Mouse (Mus musculus) ES-Bruce4 (cell line): Measurements from ENCODE around the gene Depdc5. TPM values are rescaled to one million over a fixed set of nuclear protein-coding genes. Genes with fewer than 3 reads are reported as not detected.
"Not testable (repeated sequence)": the region's sequence is repeated elsewhere in the genome, so short reads cannot be mapped to it uniquely, and the experiment has no call there.

Experiments
- H3K27ac ChIP-seq: 2 replicates; pipeline ENCODE4 v1.5.1; 2012; ENCODE audit warnings: low read length, inconsistent platforms; ENCODE audit not compliant: insufficient read depth
- H3K27me3 ChIP-seq: 2 replicates; pipeline ENCODE4 v1.6.1; 2012; ENCODE audit warnings: mild to moderate bottlenecking, low read length, inconsistent platforms; ENCODE audit not compliant: control insufficient read depth, poor library complexity, insufficient read depth, severe bottlenecking
- H3K36me3 ChIP-seq: 2 replicates; pipeline ENCODE4 v1.6.1; 2012; ENCODE audit warnings: inconsistent platforms, mild to moderate bottlenecking, low read length, moderate library complexity; ENCODE audit not compliant: control insufficient read depth, poor library complexity, insufficient read depth, severe bottlenecking
- H3K4me1 ChIP-seq: one replicate; pipeline ENCODE4 v1.8.1; 2011; ENCODE audit warnings: low read length; ENCODE audit not compliant: control insufficient read depth, insufficient read depth
- H3K4me3 ChIP-seq: 2 replicates; pipeline ENCODE4 v1.5.1; 2011; ENCODE audit warnings: low read depth, mild to moderate bottlenecking, low read length
- H3K9ac ChIP-seq: 2 replicates; pipeline ENCODE4 v1.6.1; 2012; ENCODE audit warnings: low read depth, mild to moderate bottlenecking, inconsistent platforms; ENCODE audit not compliant: poor library complexity, severe bottlenecking
- H3K9me3 ChIP-seq: replicated peaks from 2 replicates; pipeline ENCODE4 v1.6.1; 2012; ENCODE audit warnings: mild to moderate bottlenecking, low read length, inconsistent platforms; ENCODE audit not compliant: control insufficient read depth, poor library complexity, insufficient read depth, severe bottlenecking
- CTCF ChIP-seq: IDR thresholded peaks from one replicate; pipeline ENCODE4 v1.8.1; 2011; ENCODE audit warnings: low read depth, low read length
- EP300 ChIP-seq: IDR thresholded peaks from 2 replicates; pipeline ENCODE4 v1.6.1; 2011; ENCODE audit warnings: low read depth, low read length; ENCODE audit not compliant: insufficient read depth
- POLR2A ChIP-seq: IDR thresholded peaks from one replicate; pipeline ENCODE4 v1.8.1; 2011; ENCODE audit warnings: low read length; ENCODE audit not compliant: insufficient read depth
- polyA plus RNA-seq: library from polyadenylated mRNA; stranded (reverse); fragments of >200 nt; gene quantifications from 2 replicates; pipeline ENCODE4 v1.2.4, GENCODE M21; 2011; ENCODE audit warnings: low read depth; ENCODE audit not compliant: missing spikeins, insufficient read depth, insufficient read length

Gene Depdc5
- 46.6 and 60.5 TPM in 2 replicates for polyA plus RNA-seq

GRCm38 (mm10) chr5:32863253-32864228, at the start of gene Depdc5:
Depdc5 (plus strand) TSS chr5:32863701.
- no peaks in the 10 kb centered on the region for H3K27me3 ChIP-seq
- H3K36me3 ChIP-seq = peaks cover 23% of the 10 kb centered on the region
- peak within 1 kb of the TSS; percentile 94 for H3K27ac ChIP-seq
- TF ChIP-seq POLR2A (peak; percentile 54), CTCF (no peak)
- H3K4me3 ChIP-seq = peak within 1 kb of the TSS; percentile 90
- no peaks in the 10 kb centered on the region for H3K9me3 ChIP-seq
- H3K4me1 ChIP-seq = peaks cover 3% of the 10 kb centered on the region
- peak within 1 kb of the TSS; percentile 85 for H3K9ac ChIP-seq

- H3K9me3 ChIP-seq = no peaks in the 10 kb centered on the region
- no peak overlapping the region for H3K4me3 ChIP-seq
- H3K4me1 ChIP-seq = no peaks in the 10 kb centered on the region
- TF ChIP-seq POLR2A (no peak), CTCF (no peak), EP300 (no peak)
- H3K27me3 ChIP-seq = no peaks in the 10 kb centered on the region
- H3K36me3 ChIP-seq = peaks cover 36% of the 10 kb centered on the region
- H3K27ac ChIP-seq = no peak overlapping the region
- no peak overlapping the region for H3K9ac ChIP-seq
These were observed 48.1 kb upstream of the Depdc5 start for GRCm38 (mm10) chr5:32815396-32815795.

DNA sequence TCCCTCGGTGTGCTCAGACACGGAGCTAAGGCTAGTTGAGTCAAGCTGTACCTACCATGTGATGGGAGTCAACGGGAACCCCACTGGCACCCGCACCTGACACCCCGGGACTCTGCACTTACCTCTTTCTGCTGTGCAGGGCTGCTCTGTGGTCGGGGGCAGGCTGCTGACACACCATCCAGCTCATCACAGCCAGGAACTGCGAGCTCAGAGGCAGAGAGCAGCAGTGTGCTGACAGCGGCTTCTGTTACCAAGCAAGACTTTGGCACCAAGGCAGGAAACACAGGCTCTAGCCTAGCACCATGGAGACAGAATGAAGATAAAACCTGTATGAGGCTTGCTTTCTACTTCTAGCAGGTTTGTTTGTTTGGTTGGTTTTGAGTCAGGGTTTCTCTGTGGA, 43.0 kb upstream of the Depdc5 start:
- Histone ChIP-seq H3K27ac (no peak overlapping the region), H3K36me3 (peaks cover 36% of the 10 kb centered on the region), H3K4me1 (no peaks in the 10 kb centered on the region), H3K9ac (no peak overlapping the region), H3K9me3 (no peaks in the 10 kb centered on the region), H3K4me3 (no peak overlapping the region), H3K27me3 (no peaks in the 10 kb centered on the region)
- TF ChIP-seq EP300 = no peak
- no peak for TF ChIP-seq POLR2A
- TF ChIP-seq CTCF = no peak

- TF ChIP-seq CTCF = no peak
- H3K9me3 ChIP-seq = no peaks in the 10 kb centered on the region
- no peak within 1 kb of the TSS for H3K9ac ChIP-seq
- no peak within 1 kb of the TSS for H3K4me3 ChIP-seq
- no peak within 1 kb of the TSS for H3K27ac ChIP-seq
- peaks cover 42% of the 10 kb centered on the region for H3K36me3 ChIP-seq
- H3K27me3 ChIP-seq = no peaks in the 10 kb centered on the region
- no peaks in the 10 kb centered on the region for H3K4me1 ChIP-seq
These were observed 36.5 kb upstream of the Depdc5 start, which contains the start of gene Gm20671 for GRCm38 (mm10) chr5:32827009-32827408. Gm20671 (minus strand) TSS chr5:32827109.

DNA sequence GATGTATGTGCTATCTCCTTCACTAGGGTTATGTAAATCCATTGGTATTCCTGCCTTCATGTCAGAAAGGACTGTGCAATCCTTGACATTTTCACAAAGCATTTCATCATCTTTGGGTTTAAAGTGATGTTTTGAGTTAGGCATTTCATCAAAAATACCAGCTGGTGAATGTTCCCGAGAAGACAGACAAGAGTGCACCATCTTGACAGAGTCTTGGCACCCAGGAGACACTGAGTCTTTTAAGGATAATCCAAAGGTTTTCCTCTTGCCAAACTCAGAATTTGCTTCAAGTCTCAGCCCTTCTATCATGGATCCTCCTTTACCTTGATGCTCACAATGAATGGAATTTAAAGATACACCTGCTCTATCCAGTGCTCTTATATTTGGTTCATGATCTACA, 34.7 kb upstream of the Depdc5 start:
- peaks cover 52% of the 10 kb centered on the region for H3K36me3 ChIP-seq
- H3K4me1 ChIP-seq, H3K9me3 ChIP-seq, H3K9ac ChIP-seq, H3K27ac ChIP-seq, H3K27me3 ChIP-seq, H3K4me3 ChIP-seq: not testable (repeated sequence)

DNA sequence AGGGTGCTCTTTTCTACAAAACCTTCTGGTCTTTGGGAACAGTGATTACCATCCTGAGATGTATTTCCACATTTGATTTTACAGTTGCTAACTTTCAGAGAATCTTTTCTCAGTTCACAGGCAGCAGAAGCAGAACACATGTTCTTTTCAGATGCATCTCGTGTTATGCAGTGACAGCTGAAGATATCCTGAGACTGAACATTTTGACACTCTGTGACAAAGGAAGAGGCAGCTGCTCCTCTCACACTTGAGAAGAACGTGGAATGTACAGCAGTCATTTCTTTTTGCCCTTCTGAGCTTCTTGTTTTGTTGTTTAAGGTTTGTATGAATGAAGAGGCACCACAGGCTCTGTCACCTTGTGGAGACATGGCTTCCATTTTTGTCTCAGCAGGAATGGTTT, 33.4 kb upstream of the Depdc5 start:
- H3K9ac ChIP-seq = no peak overlapping the region

More for the DNA sequence above, 33.4 kb upstream of the Depdc5 start:
- Histone ChIP-seq H3K4me3 (no peak overlapping the region), H3K27me3 (no peaks in the 10 kb centered on the region), H3K4me1 (no peaks in the 10 kb centered on the region), H3K9me3 (no peaks in the 10 kb centered on the region), H3K36me3 (peaks cover 56% of the 10 kb centered on the region), H3K27ac (no peak overlapping the region)
- TF ChIP-seq CTCF (no peak), POLR2A (no peak), EP300 (no peak)
